Mouse (Mus musculus): ENCODE measurements around the gene Tnni2.

Gene Tnni2

DNA sequence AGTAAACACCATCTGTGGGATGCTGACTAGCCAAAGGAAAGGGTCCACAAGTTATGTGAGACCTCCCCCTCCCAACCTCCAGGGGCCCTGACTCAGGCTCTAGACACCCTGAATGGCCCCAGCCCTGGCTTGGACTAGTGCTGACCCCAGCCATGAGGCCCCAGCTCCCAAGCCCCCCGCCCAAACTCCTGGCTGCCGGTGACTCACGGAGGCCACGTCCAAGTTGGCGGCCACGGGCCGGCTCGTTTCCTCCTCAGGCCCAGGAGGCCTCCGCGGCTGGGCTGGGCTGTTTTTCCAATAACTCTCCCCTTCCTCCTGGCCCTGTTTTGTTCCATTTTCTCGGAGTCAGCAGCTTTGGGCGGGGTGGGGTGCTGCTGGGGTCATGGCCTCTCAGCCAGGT is 43.2 kb downstream of the Tnni2 start:
- no peak for DNase-seq

DNA sequence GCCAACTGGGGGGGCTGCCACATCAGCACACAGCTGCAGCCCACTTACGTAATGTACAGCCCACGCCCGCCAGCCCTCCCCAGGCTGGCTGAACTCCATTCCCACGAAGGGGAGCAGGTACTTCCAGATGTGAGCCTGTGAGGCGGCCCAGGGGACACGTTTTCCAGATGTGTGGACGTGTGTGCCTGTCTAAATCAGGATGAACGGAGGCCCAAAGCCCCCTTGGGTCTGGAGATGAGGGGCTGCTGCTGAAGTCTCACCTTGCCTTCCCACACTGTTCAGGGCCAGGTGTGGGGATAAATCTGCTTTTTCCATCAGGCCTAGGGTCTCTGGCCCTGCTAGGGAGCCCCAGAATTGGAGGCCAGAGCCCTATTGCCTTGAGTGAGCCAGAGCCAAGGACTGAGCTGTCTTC is 45.1 kb downstream of the Tnni2 start:
- DNase-seq = no peak

DNA sequence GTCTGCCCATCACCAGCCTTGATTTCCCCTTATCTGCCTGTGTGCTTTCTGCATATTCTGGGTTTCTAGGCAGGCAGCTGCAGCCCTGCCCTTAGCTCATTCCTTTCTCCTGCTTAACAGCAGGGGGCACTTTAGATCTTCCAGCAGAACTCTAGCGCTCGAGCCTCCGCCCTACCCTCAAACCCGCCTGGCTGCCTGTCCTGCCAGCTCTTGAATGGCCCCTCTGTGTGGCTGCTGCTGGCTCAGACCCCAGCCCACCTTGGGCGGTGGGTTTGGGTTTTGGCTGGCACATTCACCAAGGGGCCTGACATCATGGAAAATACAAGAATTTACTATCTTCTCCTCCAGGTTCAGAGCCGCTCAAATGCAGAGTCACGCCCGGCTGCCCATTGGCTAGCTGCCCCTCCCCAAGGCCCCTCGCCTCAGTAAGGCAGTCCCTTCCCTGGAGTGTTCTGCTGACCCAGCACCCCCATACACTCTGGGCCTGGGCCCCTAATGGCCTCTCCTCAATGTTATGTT is 45.8 kb downstream of the Tnni2 start:
- DNase-seq = no peak

DNA sequence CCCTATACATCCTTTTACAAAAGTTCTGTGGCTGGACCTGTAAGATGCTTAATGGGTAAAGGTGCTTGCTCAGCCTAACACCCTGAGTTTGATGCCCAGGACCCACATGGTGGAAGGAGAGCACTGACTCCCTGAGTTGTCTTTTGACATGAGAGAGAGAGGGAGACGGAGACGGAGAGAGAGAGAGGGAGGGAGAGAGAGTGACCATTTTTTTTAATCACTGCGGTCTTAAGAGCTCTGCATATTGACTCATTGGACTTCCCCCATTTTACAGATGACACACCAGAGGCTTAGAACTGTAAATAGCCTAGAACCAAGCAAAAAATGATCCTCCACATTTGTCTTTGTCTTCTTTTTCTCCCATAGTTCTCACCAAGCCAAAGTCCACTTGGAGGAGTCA is 46.4 kb downstream of the Tnni2 start:
- DNase-seq = no peak

DNA sequence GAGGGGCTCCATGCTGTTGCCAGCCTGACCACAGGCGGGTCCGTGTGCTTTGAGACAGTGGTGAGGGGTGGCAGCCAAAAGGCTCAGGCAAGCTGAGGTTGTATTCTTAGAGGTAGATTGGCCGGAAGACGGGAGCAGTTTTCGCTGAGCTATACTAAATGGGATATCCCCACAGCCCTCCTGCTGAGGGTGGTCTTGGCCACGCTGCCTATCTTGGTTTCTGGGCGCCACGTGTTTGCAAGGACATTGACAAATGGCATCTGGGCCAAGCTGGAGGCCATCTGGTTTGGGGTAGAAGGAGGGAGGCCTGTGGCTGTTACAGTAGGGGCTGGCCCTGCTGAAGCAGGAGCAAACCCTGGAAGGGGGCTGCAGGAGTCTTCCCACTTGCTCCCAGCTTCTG is 51.9 kb downstream of the Tnni2 start:
- no peak for DNase-seq
